Mouse (Mus musculus): ENCODE measurements at regions not wholly inside any gene's neighbourhood (a gene's known extent, or its start where the extent isn't known, plus 50 kb on each side); places are given as distances from the start of the nearest gene placed in this dataset.
"Not testable (repeated sequence)": the region's sequence is repeated elsewhere in the genome, so short reads cannot be mapped to it uniquely, and the experiment has no call there.

DNA sequence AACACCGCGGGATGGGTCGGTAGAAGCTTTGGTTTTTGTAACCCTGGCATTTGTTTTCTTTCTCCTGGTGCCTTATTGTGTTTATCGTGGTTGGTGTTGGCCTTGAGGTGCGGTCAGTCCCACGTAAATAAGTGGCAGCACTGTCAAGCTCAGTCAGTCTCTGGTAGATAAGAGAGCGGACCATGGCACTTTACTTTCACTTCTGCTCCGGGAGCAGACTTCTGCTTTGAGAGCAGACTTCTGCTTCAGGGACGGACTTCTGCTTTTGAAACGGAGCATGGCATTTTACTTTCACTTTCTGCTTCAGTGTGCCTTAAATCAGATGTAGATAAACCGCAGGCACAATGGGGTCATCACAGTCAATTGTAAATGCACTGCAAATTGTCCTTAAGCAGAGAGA lies 54.3 kb upstream of the Ccdc66 start:
- peak; percentile 25 to 34 for DNase-seq (ENCODE audit: low read depth in 1 of 2, low spot score in 2 of 2)

DNA sequence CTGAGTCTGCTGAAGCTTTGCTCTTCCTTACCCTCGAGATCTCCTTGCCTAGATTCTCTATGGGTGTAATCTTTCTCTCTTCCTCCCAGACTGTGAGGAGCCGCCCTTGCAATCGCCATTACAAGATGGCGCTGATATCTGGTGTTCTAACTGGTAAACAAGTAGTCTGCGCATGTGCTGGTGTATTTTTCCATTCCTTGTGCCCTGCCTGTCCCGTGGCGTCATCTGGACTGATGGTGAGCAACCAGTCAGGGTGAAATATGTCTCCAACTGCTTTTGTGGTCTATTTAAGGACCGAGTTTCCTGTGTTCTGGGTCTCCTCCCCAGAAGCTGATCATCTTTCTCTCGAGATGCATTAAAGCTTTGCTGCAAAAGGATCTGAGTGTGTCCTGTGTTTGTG lies 53.7 kb upstream of the Ccdc66 start:
- not testable (repeated sequence) for DNase-seq (ENCODE audit: low read depth in 1 of 2, low spot score in 2 of 2)

DNA sequence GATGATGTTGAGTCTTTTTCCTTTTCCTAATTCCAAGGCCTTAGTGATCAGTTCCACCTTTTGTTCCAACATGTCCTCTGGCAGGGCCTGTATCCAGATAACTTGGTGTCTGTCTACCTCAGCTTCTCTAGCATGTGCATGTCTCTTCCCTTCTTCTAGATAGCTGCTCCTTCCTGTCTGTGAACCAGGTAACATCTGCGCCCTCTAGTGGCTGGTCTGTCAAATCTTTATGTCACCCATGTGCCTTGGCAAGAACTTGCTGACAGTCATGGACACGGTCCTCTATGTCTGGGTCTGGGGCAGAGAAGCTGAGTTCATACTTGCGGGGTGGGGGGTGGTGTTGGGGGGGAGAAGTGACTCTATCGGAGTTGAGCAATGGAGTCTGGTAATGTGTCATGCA lies 52.2 kb upstream of the Ccdc66 start:
- DNase-seq (ENCODE audit: low read depth in 1 of 2, low spot score in 2 of 2) = no peak

DNA sequence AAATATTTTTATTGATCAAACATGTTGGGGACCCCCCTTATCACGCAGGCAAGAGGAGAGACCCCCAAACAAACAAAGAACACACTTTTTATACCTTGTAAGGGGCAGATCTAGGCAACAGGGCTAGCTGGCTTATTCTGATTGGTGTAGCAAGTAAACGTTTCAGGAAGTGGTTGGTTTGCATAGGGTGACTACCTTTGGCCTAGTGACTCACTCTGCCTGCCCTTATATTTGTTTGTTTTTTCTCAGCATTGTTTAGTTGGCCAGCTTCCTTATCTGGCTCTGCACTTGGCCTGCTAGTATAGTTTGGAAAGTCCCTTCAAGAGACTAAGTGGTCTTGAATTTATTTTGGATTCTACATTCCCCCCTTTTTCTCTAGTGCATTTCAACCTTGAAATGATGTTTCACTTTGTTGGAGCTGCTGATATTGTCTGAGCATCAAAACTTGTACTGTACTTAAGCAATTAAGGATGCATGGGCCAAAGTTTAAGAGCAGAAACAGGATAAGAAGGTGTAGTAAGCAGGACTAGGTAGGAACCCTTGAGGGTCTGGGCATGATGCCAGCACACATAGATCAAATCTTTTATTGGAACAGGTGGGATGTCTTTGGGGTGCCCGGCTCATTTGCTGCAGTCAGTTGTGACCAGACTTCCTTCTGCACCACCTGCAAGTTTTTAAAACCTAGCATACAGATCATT lies 50.7 kb upstream of the Ccdc66 start:
- DNase-seq (ENCODE audit: low read depth in 1 of 2, low spot score in 2 of 2) = no peak

Measured in monocyte, adult 2 months (primary cell).